Mouse (Mus musculus) testis, adult 2 months (tissue): Measurements from ENCODE around the gene Spaca3.

Experiments used
- CTCF ChIP-seq: fragments of 200-500 bp; IDR thresholded peaks from 2 replicates; pipeline ENCODE4 v1.5.1; 2012; ENCODE audit warnings: low read depth, mild to moderate bottlenecking, inconsistent platforms, low read length, moderate library complexity; ENCODE audit not compliant: control insufficient read depth, insufficient read depth, insufficient replicate concordance
- POLR2A ChIP-seq: fragments of 200-500 bp; IDR thresholded peaks from 2 replicates; pipeline ENCODE4 v1.6.1; 2012; ENCODE audit warnings: low read depth, mild to moderate bottlenecking, inconsistent platforms, low read length, moderate library complexity; ENCODE audit not compliant: control insufficient read depth

DNA sequence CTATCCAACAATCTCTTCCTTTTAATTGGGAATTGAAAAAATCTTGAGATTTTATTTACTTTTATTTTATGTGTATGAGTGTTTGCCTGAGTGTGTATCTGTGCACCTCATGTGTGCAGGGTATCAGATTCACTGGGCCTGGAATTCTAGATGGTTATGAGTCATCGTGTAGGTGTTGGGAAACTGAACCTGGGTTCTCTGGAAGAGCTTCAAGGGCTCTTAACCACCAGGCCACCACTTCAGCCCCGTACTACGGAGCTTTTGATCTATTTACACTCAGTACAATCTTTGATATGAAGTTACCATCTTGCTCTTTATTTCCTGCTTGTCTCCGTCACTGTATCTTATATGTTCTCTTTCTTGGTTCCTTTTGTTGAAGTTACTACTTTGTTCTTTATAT lies 42.4 kb downstream of the Spaca3 start:
- TF ChIP-seq CTCF: no peak
- no peak for TF ChIP-seq POLR2A
